Mouse (Mus musculus) heart, embryonic 14.5 days (tissue): Measurements from ENCODE around the gene Trex1. TPM values are rescaled to one million over a fixed set of nuclear protein-coding genes. Genes with fewer than 3 reads are reported as not detected.
A peak's percentile ranks its signal among the peaks of the same experiment; 100 is the strongest.

Experiments
- ATAC-seq: fragments of 200-750 bp; cut with Nextera tagmentation; 2 replicates; pipeline ENCODE4 v1.8.0; 2017; ENCODE audit warnings: low read depth, moderate TSS enrichment; ENCODE audit not compliant: insufficient number of reproducible peaks, insufficient read depth, low FRiP score
- H3K27ac ChIP-seq, 2 experiments: fragments of 200-500 bp in 1 of 2; fragments of 300-500 bp in 1 of 2; sonication (generic) in 1 of 2; replicated peaks in 1 of 2; 2 replicates each; pipeline ENCODE4 v1.5.1; 2012 to 2014; ENCODE audit warnings: low read depth in 2 of 2, low read length in 2 of 2, control low read depth in 1 of 2, mild to moderate bottlenecking in 1 of 2, mixed read lengths in 1 of 2; ENCODE audit not compliant: control insufficient read depth in 1 of 2, insufficient read depth in 1 of 2
- H3K27me3 ChIP-seq: fragments of 300-500 bp; sonication (generic); 2 replicates; pipeline ENCODE4 v1.6.1; 2014; ENCODE audit warnings: mild to moderate bottlenecking, low read length, control low read depth; ENCODE audit not compliant: control insufficient read depth, insufficient read depth
- H3K36me3 ChIP-seq: fragments of 300-500 bp; sonication (generic); 2 replicates; pipeline ENCODE4 v1.6.1; 2014; ENCODE audit warnings: mild to moderate bottlenecking, control low read depth, low read length, mixed read lengths; ENCODE audit not compliant: control insufficient read depth, insufficient read depth
- H3K4me1 ChIP-seq, 2 experiments: fragments of 200-500 bp in 1 of 2; fragments of 300-500 bp in 1 of 2; sonication (generic) in 1 of 2; 2 replicates each; pipeline ENCODE4 v1.6.1; 2012 to 2014; ENCODE audit warnings: low read length in 2 of 2, control low read depth in 1 of 2, mixed read lengths in 1 of 2; ENCODE audit not compliant: control insufficient read depth in 2 of 2, insufficient read depth in 2 of 2
- H3K4me2 ChIP-seq: fragments of 300-500 bp; sonication (generic); 2 replicates; pipeline ENCODE4 v1.6.1; 2014; ENCODE audit warnings: mild to moderate bottlenecking, low read length
- H3K4me3 ChIP-seq, 2 experiments: fragments of 200-500 bp in 1 of 2; fragments of 300-500 bp in 1 of 2; sonication (generic) in 1 of 2; 2 replicates each; pipeline ENCODE4 v1.5.1; 2012 to 2014; ENCODE audit warnings: low read length in 2 of 2, mild to moderate bottlenecking in 2 of 2, control low read depth in 1 of 2, low read depth in 1 of 2, moderate library complexity in 1 of 2; ENCODE audit not compliant: control insufficient read depth in 1 of 2, insufficient read depth in 1 of 2
- H3K9ac ChIP-seq: fragments of 300-500 bp; sonication (generic); 2 replicates; pipeline ENCODE4 v1.6.1; 2014; ENCODE audit warnings: mild to moderate bottlenecking, low read length
- H3K9me3 ChIP-seq: fragments of 300-500 bp; sonication (generic); 2 replicates; pipeline ENCODE4 v1.6.1; 2016; ENCODE audit warnings: low read length, control low read depth; ENCODE audit not compliant: control insufficient read depth
- WGBS: fragments of 180-500 bp; shearing (Covaris S2); extraction: QIAGEN DNeasy Blood & Tissue Kit; methylation state at CpG from one replicate; pipeline ENCODE4 v1.1.7; 2014; 5-methylcytosine and 5-hydroxymethylcytosine counted together
- polyA plus RNA-seq: library from polyadenylated mRNA; unstranded; fragments of >200 nt; fragmentation: Nextera tagmentation; extraction: Ambion mirVana; gene quantifications from 2 replicates; pipeline ENCODE4 v1.2.1, GENCODE M21; 2014

The Trex1 gene
- polyA plus RNA-seq, 1 experiment from 2014 or later: 8.1 TPM

GRCm38 (mm10) chr9:109038901-109039364 is 20.6 kb downstream of the Trex1 start:
- Histone ChIP-seq H3K27me3 (no peaks in the 10 kb centered on the region), H3K9me3 (no peaks in the 10 kb centered on the region), H3K36me3 (peaks cover 3% of the 10 kb centered on the region; the same call in 1 of the 2 replicates), H3K4me1 (peaks cover 15 to 36% of the 10 kb centered on the region in 2 experiments), H3K4me3 (peak overlapping the region; percentile 69 to 70), H3K9ac (peak overlapping the region; percentile 85), H3K27ac (peak overlapping the region; percentile 25 to 82), H3K4me2 (peak overlapping the region; percentile 86)
- WGBS: 16% methylated on average over 8 of the region's 8 CpGs
- peak; percentile 73 for ATAC-seq

DNA sequence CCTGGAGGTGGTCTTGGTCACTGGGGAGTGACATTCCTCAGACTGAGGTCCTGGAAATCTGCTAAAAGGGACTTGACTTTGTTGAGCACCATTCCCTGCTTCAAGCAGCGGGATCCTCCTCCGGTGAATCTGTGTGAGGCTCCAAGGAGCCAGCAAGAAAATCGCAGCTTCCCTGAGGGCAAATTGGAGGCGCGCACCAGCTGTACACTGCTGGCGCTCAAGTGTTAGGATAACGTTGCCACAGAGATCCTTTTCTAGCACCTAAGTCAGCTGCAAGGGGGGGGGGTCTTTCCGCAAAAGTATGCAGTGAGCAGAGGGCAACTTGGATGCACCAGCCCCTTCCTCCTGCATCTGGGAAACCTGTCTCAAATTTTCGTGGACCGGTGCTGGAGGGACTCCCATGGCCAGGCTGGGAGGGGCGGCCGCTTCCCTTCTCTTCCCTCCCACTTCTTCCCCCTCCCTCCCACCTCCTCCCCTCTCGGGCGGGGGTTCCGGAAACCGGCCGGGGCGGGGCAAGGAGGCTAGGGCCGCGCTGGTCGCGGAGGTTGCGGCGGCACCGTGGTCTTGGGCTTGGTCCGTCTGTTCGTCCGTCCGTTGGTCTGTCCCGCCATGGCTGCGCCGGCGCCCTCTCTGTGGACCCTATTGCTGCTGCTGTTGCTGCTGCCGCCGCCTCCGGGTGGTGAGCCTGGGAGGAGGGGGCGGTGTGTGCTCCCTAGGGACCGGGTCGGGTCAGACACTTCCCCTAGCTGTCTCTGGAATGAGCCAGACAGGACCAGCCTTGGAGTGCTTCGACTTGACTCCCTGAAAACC is 21.2 kb downstream of the Trex1 start, which contains the start of gene Shisa5:
Gene Shisa5, plus strand, starts transcription at position 480 of the 810 bp plus-strand sequence.
- under 1% methylated on average over 35 of the region's 40 CpGs for whole genome bisulfite sequencing

DNA sequence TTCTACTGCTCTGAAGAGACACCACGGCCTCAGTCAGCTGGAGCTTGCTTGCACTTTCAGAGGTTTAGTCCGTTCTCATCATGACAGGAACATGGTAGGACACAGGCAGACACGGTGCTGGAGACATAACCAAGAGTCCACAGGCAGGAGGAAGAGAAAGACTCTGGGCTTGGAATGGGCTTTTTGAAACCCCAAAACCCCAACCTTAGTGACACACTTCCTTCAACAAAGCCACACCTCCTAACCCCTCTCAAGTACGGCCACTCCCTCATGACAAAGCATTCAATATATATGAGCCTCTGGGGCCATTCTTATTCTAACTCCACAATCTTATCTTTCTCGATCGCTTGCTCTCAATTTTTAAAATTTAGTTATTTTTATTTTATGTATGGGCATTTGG is 27.1 kb downstream of the Trex1 start:
- Histone ChIP-seq H3K4me3 (no peak overlapping the region), H3K4me2 (no peak overlapping the region), H3K9ac (no peak overlapping the region), H3K27me3 (no peaks in the 10 kb centered on the region), H3K9me3 (no peaks in the 10 kb centered on the region), H3K27ac (no peak overlapping the region), H3K36me3 (no peaks in the 10 kb centered on the region), H3K4me1 (peaks cover 0 to 3% of the 10 kb centered on the region in 2 experiments; a peak in 1 of 4 replicates)
- ATAC-seq: no peak
- WGBS: 76% methylated on average over 6 of the region's 6 CpGs

More for the DNA sequence above, 21.2 kb downstream of the Trex1 start, which contains the start of gene Shisa5:
- Histone ChIP-seq H3K27ac (peak within 1 kb of the TSS; percentile 25 to 82), H3K4me3 (peak within 1 kb of the TSS; percentile 69 to 70), H3K9ac (peak within 1 kb of the TSS; percentile 85), H3K9me3 (no peaks in the 10 kb centered on the region), H3K4me2 (peak within 1 kb of the TSS; percentile 86), H3K4me1 (peaks cover 15 to 36% of the 10 kb centered on the region in 2 experiments), H3K36me3 (peaks cover 3% of the 10 kb centered on the region; the same call in 1 of the 2 replicates), H3K27me3 (no peaks in the 10 kb centered on the region)
- peak; percentile 86 for ATAC-seq

GRCm38 (mm10) chr9:109031686-109032085 is 27.8 kb downstream of the Trex1 start:
- Histone ChIP-seq H3K36me3 (no peaks in the 10 kb centered on the region), H3K27ac (no peak overlapping the region), H3K9me3 (no peaks in the 10 kb centered on the region), H3K9ac (no peak overlapping the region), H3K4me3 (no peak overlapping the region), H3K4me1 (peaks cover 0 to 7% of the 10 kb centered on the region in 2 experiments; a peak in 1 of 4 replicates), H3K4me2 (no peak overlapping the region), H3K27me3 (no peaks in the 10 kb centered on the region)
- WGBS: 76% methylated on average over 8 of the region's 8 CpGs
- no peak for ATAC-seq

- ATAC-seq: no peak
- H3K36me3 ChIP-seq: no peaks in the 10 kb centered on the region
Measured at GRCm38 (mm10) chr9:109031001-109031400, 28.5 kb downstream of the Trex1 start.

GRCm38 (mm10) chr9:109030312-109030711 is 29.2 kb downstream of the Trex1 start:
- H3K4me3 ChIP-seq: no peak overlapping the region
- H3K9ac ChIP-seq: no peak overlapping the region
- H3K4me2 ChIP-seq: no peak overlapping the region
- H3K4me1 ChIP-seq: peaks cover 0 to 7% of the 10 kb centered on the region in 2 experiments; a peak in 1 of 4 replicates
- H3K36me3 ChIP-seq: no peaks in the 10 kb centered on the region
- no peak for ATAC-seq
- WGBS: 62% methylated on average over 3 of the region's 3 CpGs
- H3K27ac ChIP-seq: no peak overlapping the region
- no peaks in the 10 kb centered on the region for H3K9me3 ChIP-seq
- H3K27me3 ChIP-seq: no peaks in the 10 kb centered on the region

More at GRCm38 (mm10) chr9:109031001-109031400, 28.5 kb downstream of the Trex1 start:
- Histone ChIP-seq H3K4me1 (peaks cover 0 to 7% of the 10 kb centered on the region in 2 experiments; a peak in 1 of 4 replicates), H3K9me3 (no peaks in the 10 kb centered on the region), H3K9ac (no peak overlapping the region), H3K4me2 (no peak overlapping the region), H3K27me3 (no peaks in the 10 kb centered on the region), H3K27ac (no peak overlapping the region), H3K4me3 (no peak overlapping the region)
- 78% methylated on average over 7 of the region's 7 CpGs for WGBS

DNA sequence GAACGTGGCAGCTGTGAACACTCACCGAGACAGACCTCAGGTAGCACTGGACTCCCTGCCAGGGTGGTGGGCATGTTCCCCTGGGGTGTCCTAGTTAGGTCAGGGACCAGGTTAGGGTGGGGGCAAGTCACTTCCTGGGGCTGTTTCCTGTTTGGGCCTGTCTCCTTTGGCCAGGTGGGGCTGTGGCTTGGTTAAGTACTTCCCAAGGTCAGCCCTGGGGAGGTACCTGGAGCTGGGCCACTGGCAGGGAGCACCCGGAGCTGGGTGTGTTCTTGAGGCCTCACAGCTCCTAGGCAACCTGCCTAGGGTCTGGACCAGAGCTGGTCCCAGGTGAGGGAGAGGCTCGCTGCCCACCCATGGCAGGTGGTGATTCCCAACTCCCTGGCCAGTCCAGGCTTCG is 30.6 kb downstream of the Trex1 start:
- H3K27ac ChIP-seq: no peak overlapping the region
- H3K4me1 ChIP-seq: peaks cover 0 to 7% of the 10 kb centered on the region in 2 experiments; a peak in 1 of 4 replicates
- ATAC-seq: no peak
- WGBS: 72% methylated on average over 5 of the region's 5 CpGs
- H3K9me3 ChIP-seq: no peaks in the 10 kb centered on the region
- no peak overlapping the region for H3K4me3 ChIP-seq
- no peak overlapping the region for H3K9ac ChIP-seq
- H3K36me3 ChIP-seq: no peaks in the 10 kb centered on the region
- no peak overlapping the region for H3K4me2 ChIP-seq
- no peaks in the 10 kb centered on the region for H3K27me3 ChIP-seq
